Mouse (Mus musculus) thymus, postnatal 25 days (tissue): Measurements from ENCODE around the gene Unk.
"Not testable (repeated sequence)": the region's sequence is repeated elsewhere in the genome, so short reads cannot be mapped to it uniquely, and the experiment has no call there.

Source experiments
- DNase-seq: peaks from one replicate; pipeline ENCODE4 v3.0.0; 2022

The Unk gene

GRCm38 (mm10) chr11:116010948-116011347, 19.2 kb upstream of the Unk start:
- DNase-seq, result no peak

- no peak for DNase-seq
Measured at GRCm38 (mm10) chr11:116011529-116012261, 18.4 kb upstream of the Unk start.

GRCm38 (mm10) chr11:116012262-116012947, 17.7 kb upstream of the Unk start, which contains the start of gene Galk1:
Galk1 (minus strand) TSS chr11:116012719.
- peak; percentile 96 for DNase-seq

- no peak for DNase-seq
Measured at GRCm38 (mm10) chr11:116014821-116015220, 15.3 kb upstream of the Unk start.

GRCm38 (mm10) chr11:116018106-116018505, 12.0 kb upstream of the Unk start:
- peak; percentile 42 for DNase-seq

GRCm38 (mm10) chr11:116018867-116019266, 11.3 kb upstream of the Unk start:
- DNase-seq, result not testable (repeated sequence)

GRCm38 (mm10) chr11:116019360-116019791, 10.7 kb upstream of the Unk start:
- no peak for DNase-seq

- no peak for DNase-seq
Measured at GRCm38 (mm10) chr11:116019976-116020411, 10.1 kb upstream of the Unk start.

GRCm38 (mm10) chr11:116020519-116020922, 9.6 kb upstream of the Unk start:
- no peak for DNase-seq

GRCm38 (mm10) chr11:116021328-116022220, 8.5 kb upstream of the Unk start:
- no peak for DNase-seq

GRCm38 (mm10) chr11:116022256-116022780, 7.8 kb upstream of the Unk start:
- DNase-seq, result no peak

- peak; percentile 34 for DNase-seq
Measured at GRCm38 (mm10) chr11:116023074-116023770, 6.9 kb upstream of the Unk start.

- DNase-seq, result peak; percentile 89
Measured at GRCm38 (mm10) chr11:116023771-116024355, 6.3 kb upstream of the Unk start.

- peak; percentile 96 for DNase-seq
Measured at GRCm38 (mm10) chr11:116024356-116024808, 5.7 kb upstream of the Unk start.

- DNase-seq, result no peak
Measured at GRCm38 (mm10) chr11:116025056-116025845, 4.9 kb upstream of the Unk start.

GRCm38 (mm10) chr11:116027756-116028155, 2.4 kb upstream of the Unk start, which contains the start of gene H3f3b:
H3f3b (minus strand) TSS chr11:116027962.
- no peak for DNase-seq

- DNase-seq, result no peak
Measured at GRCm38 (mm10) chr11:116028177-116028865, 1.8 kb upstream of the Unk start.

- DNase-seq, result no peak
Measured at GRCm38 (mm10) chr11:116029086-116029865, 846 bp upstream of the Unk start.
